Mouse (Mus musculus) cortical plate, adult 2 months (tissue): ENCODE results near the gene Tcf7l1. TPM values are rescaled to one million over a fixed set of nuclear protein-coding genes. Genes with fewer than 3 reads are reported as not detected.

ENCODE experiments used
- H3K27ac ChIP-seq: fragments of 200-500 bp; 2 replicates; pipeline ENCODE4 v1.5.1; 2012; ENCODE audit warnings: low read length, control low read depth, inconsistent platforms; ENCODE audit not compliant: insufficient read depth
- H3K4me1 ChIP-seq: fragments of 200-500 bp; 2 replicates; pipeline ENCODE4 v1.6.1; 2011; ENCODE audit warnings: low read length; ENCODE audit not compliant: control insufficient read depth, insufficient read depth
- H3K4me3 ChIP-seq: fragments of 200-500 bp; 2 replicates; pipeline ENCODE4 v1.5.1; 2011; ENCODE audit warnings: mild to moderate bottlenecking, low read length, control low read depth; ENCODE audit not compliant: insufficient read depth
- CTCF ChIP-seq: fragments of 200-500 bp; IDR thresholded peaks from 2 replicates; pipeline ENCODE4 v1.5.1; 2011; ENCODE audit warnings: mild to moderate bottlenecking, control low read depth, low read length; ENCODE audit not compliant: insufficient read depth; ENCODE audit errors: extremely low read depth
- POLR2A ChIP-seq: fragments of 200-500 bp; IDR thresholded peaks from 2 replicates; pipeline ENCODE4 v1.6.1; 2011; ENCODE audit warnings: mild to moderate bottlenecking, low read length, control low read depth; ENCODE audit not compliant: insufficient read depth; ENCODE audit errors: extremely low read depth
- polyA plus RNA-seq: library from polyadenylated mRNA; depleted of rRNA; stranded (reverse); fragments of >200 nt; gene quantifications from 2 replicates; pipeline ENCODE4 v1.2.3, GENCODE M21; 2012

Gene Tcf7l1
- polyA plus RNA-seq, 1 experiment = 3.7 TPM

DNA sequence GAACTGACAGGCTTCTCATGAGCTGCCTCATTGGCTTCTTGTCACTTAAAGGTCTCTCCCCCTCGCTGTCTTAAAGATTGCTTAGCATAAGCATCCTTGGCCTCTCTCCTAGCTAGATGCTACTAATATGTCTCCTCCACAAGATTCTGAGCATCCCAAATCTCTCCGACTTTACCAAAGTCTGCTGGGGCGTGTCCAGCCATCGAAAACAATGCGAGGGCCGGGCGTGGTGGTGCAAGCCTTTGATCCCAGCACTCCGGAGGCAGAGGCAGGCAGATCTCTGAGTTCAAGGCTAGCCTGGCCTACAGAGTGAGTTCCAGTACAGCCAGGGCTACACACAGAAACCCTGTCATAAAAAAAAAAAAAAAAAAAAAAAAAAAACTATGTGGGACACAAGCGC lies 21.0 kb downstream of the Tcf7l1 start:
- no peak for TF ChIP-seq POLR2A
- no peak for TF ChIP-seq CTCF
- no peak overlapping the region for H3K4me3 ChIP-seq
- H3K27ac ChIP-seq = no peak overlapping the region
- no peaks in the 10 kb centered on the region for H3K4me1 ChIP-seq

DNA sequence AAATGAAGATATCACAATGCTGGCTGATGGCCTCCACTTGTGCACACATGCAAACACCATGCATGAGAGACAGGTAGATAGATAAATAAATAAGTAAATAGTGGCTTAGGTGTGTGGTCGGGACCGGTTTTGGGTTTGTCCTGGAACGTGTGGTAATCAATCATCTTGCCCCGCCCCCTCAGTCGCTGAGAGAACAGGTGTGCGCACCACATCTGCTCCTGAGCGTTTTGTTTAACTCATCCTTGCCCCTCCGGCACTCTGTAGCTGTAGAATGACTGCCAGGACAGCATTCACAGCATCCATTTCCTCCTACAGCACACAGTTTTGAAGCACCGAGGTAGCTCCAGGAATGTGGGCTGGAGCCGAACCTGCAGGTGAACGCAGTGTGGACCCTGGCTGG lies 25.4 kb downstream of the Tcf7l1 start:
- Histone ChIP-seq H3K4me3 (no peak overlapping the region), H3K27ac (no peak overlapping the region), H3K4me1 (no peaks in the 10 kb centered on the region)
- TF ChIP-seq POLR2A (no peak), CTCF (no peak)

DNA sequence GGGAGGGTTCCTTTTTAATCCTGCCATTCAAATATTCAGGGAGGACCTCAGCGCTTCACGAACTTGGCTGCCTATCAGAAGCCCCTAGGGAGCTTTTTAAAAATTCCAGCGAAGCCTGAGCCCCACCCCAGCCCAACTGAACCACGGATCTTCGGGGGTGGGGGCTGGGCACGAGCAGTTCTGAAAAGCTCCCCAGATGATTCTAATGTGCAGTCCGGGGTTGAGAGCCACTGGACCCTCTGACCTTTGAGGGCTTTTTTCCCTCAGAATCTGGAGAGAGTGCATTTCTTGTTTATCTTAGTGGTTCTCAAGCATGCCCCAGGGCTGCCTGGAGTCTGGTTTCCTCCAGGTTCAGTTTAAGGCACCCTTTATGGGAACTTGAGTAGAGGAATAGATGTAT lies 27.4 kb downstream of the Tcf7l1 start:
- no peak overlapping the region for H3K4me3 ChIP-seq
- no peaks in the 10 kb centered on the region for H3K4me1 ChIP-seq
- TF ChIP-seq CTCF (no peak), POLR2A (no peak)
- H3K27ac ChIP-seq = no peak overlapping the region

DNA sequence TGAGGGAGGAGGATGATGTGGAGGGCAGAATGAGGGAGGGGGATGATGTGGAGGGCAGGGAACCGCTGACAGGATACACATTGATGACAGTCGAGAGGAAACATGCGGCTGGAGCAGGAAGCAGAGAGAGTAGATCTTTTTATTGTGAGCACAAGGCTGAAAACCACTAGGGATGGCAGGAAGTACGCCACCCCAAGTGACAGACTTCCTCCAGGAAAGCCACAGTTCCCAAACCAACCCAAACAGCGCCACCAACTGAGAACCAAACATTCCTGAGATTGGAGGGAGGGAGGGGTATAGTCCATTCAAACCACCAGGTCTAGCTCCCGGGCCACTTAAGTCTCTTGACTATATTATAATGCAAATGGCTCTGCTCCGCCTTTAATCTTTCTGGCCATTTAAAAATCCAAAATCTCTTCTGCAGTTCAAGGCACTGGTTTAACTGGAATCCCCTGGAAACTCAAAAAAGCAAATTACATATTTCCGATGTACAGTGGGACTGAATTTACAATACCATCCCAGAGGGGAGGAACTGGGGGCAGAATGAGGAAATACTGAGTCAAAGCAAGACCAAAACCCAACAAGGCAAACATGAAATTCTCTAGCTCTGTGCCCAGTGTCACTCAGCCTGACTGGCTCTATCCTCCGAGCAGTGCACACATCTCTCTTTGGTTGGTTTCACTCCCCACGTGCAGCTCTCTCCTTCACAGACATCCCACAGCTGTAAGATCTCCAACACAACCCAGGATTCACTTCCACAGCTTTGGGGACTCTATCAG lies 30.6 kb downstream of the Tcf7l1 start:
- Histone ChIP-seq H3K4me1 (no peaks in the 10 kb centered on the region), H3K27ac (no peak overlapping the region), H3K4me3 (no peak overlapping the region)
- no peak for TF ChIP-seq POLR2A
- TF ChIP-seq CTCF = no peak

DNA sequence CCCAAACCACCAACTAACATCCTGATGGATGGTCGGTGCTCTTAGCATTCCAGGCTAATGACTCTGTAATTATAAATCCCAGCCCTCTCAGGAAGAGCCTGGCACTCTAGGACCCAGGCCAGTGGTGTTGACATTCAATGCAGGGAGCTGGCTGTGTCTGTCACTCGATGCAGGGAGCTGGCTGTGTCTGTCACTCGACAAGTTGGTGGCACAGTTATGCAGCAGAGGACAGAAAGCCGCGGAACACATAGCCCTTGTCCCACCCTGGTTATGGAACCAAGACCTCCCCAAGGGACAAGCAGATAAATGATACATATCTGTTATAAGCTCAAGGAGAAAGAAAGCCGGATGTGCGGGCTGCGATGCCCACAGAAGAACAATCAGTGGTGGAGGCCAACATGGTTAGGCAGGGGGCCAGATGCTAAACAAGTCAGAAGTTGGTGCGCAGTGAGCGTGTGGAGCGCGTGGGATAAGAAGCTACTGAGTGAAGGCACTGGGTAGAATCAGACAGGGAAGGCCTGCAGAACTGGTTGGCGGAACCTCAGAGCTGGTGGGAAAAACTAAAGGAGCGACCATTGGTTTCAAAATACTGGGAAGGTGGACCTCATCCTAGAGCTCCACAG lies 33.7 kb downstream of the Tcf7l1 start:
- H3K27ac ChIP-seq = no peak overlapping the region
- no peaks in the 10 kb centered on the region for H3K4me1 ChIP-seq
- no peak for TF ChIP-seq POLR2A
- TF ChIP-seq CTCF = no peak
- H3K4me3 ChIP-seq = no peak overlapping the region

DNA sequence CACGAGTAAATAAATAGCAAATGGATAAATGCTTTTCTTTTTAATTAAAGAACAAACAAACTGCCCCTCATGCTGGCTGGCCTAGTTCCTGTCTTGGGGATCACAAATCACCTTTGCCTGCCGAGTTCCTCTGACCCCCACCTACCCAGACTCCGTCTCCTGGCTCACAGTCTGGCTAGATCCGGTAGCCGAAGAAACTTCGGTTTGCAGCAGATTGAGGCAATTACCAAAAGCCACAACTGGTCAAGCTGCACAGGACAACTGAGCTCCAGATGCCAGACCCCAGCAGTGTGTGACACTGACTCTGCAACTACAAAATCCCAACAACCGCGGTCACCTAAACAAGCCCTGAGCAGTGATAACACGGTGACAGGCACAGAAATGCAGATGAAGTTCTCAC lies 34.8 kb downstream of the Tcf7l1 start:
- Histone ChIP-seq H3K27ac (no peak overlapping the region), H3K4me1 (no peaks in the 10 kb centered on the region), H3K4me3 (no peak overlapping the region)
- no peak for TF ChIP-seq POLR2A

DNA sequence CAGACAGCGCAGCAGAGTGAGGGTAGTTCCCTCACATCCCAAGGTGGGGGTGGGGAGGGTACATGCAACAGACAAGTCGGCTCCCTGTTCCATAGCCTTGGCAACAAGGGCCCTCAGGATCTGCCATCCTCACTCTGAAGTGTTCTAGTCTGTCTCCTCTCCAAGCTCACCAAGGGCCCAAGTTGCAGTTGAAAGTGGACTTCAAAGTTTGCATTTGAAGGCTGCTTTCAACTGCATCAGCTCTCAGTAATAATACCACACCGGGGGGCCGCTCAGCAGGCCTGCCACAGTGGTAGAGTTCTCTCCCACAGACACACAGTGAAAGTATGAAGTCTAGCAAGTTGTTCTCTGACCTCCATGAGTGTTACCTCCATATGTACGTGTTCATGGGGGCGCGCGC lies 35.3 kb downstream of the Tcf7l1 start:
- no peak for TF ChIP-seq POLR2A
- TF ChIP-seq CTCF = no peak
- Histone ChIP-seq H3K4me1 (no peaks in the 10 kb centered on the region), H3K27ac (no peak overlapping the region), H3K4me3 (no peak overlapping the region)

DNA sequence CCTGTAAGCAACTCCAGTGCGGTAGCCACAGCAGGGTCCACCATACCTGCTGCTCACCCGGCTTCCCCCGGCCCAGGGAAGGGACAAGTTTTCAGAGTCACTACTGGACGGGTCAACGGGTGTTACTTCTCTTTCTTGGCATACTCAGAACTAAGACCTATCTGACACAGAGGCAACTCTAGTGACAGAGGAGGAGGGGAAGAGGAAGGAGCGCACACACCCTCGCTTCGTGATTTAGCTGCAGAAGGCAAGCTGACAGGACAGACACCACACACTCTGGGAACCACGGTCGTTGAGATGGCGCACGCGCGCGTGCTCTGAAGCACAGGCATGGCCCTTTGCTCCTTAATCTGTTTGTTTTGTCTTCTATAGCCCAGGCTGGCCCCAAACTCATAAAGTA lies 36.2 kb downstream of the Tcf7l1 start:
- no peak overlapping the region for H3K4me3 ChIP-seq
- H3K4me1 ChIP-seq = no peaks in the 10 kb centered on the region
- H3K27ac ChIP-seq = no peak overlapping the region
- no peak for TF ChIP-seq POLR2A
- no peak for TF ChIP-seq CTCF

DNA sequence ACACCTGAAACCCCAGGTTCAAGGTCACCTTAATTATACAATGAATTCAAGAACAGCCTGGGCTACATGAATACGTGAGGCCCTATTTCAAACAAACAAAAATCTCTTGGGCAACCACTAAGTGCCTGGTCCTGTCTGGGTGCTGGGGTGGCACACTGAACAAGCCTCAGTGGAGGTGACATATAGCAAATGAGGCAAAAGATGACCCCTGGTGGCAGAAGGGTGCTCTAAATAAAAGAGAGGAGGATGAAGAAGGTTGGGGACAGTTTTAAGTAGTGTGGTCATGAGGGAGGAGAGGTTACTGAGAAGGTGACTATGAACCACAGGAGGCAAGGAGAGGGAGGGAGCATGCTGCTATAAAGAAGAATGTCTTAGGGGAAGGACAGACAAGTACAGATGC lies 37.8 kb downstream of the Tcf7l1 start:
- no peaks in the 10 kb centered on the region for H3K4me1 ChIP-seq
- no peak overlapping the region for H3K4me3 ChIP-seq
- no peak overlapping the region for H3K27ac ChIP-seq
- TF ChIP-seq POLR2A = no peak
- no peak for TF ChIP-seq CTCF

DNA sequence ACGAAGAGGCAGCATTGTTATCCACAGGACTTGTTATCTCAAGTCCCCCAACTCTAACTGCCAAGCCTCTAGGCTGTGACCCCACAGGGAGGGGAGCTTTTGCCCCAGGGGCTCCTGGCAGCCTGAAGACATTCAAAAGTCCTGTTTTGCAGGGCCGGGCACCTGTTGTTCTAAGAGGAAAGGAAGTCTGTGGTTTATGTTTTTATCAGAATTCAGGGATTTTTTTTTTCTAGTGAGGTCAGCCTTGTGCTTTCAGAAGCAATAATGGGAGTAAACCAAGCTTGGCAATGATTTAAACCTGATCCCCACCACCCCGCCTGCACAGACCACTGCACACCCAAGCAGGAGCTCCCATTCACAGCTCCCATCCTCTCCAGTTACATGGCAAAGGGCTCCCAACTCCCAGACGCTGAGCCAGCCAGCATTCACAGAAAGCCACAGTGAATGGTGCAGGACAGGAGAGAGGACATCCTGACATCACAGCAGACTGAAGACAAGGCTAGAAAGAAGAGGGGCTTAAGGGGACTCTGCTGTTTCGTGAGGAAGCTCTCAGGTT lies 40.1 kb downstream of the Tcf7l1 start:
- no peak overlapping the region for H3K4me3 ChIP-seq
- H3K4me1 ChIP-seq = no peaks in the 10 kb centered on the region
- no peak overlapping the region for H3K27ac ChIP-seq
- no peak for TF ChIP-seq POLR2A
- no peak for TF ChIP-seq CTCF
